Mouse (Mus musculus) kidney, adult 2 months (tissue): ENCODE measurements around the gene Birc5.

ENCODE experiments used
- CTCF ChIP-seq: fragments of 200-500 bp; conservative IDR thresholded peaks from 2 replicates; pipeline ENCODE4 v1.5.1; 2011; ENCODE audit warnings: low read depth, mild to moderate bottlenecking, control low read depth, low read length, moderate library complexity, mixed read lengths; ENCODE audit not compliant: insufficient read depth, insufficient read length
- POLR2A ChIP-seq: fragments of 200-500 bp; IDR thresholded peaks from one replicate; pipeline ENCODE4 v1.6.1; 2011; ENCODE audit warnings: low read depth, low read length, control low read depth

DNA sequence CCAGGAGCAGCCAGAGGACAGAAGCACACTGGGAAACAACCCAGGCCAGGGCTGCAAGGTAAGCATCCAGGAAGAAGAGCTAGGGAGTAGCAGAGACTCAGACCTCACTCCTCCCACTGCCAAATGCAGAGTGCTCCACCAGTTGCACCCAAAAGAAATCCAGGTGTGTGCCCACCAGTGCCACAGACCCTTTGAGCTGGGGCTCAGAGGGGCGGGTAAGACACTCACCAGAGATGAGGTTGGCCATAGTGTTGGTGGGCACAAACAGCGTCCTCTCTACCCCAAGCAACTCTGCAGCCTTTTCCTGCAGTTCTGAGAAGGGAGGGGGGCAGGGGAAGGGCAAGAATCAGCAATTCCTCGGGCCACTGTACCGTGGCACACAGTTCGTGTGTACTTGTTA, 22.3 kb downstream of the Birc5 start:
- TF ChIP-seq POLR2A = no peak
- TF ChIP-seq CTCF = no peak
